Mouse (Mus musculus) thymus, adult 2 months (tissue): Measurements from ENCODE around the gene Gm21992.

ENCODE experiments used
- CTCF ChIP-seq: fragments of 200-500 bp; IDR thresholded peaks from 2 replicates; pipeline ENCODE4 v1.5.1; 2012; ENCODE audit warnings: mild to moderate bottlenecking, control low read depth, low read length, moderate library complexity, borderline replicate concordance; ENCODE audit not compliant: control insufficient read depth, poor library complexity, insufficient read depth; ENCODE audit errors: extremely low read depth
- POLR2A ChIP-seq: fragments of 200-500 bp; IDR thresholded peaks from 2 replicates; pipeline ENCODE4 v1.6.1; 2012; ENCODE audit warnings: mild to moderate bottlenecking, low read length, control low read depth, moderate library complexity; ENCODE audit not compliant: control insufficient read depth, poor library complexity, insufficient read depth; ENCODE audit errors: extremely low read depth

- no peak for TF ChIP-seq CTCF
- TF ChIP-seq POLR2A = no peak
Observed at GRCm38 (mm10) chr19:4849800-4850199, 38.4 kb upstream of the Gm21992 start.
